Mouse (Mus musculus): ENCODE data around the gene Astn2. TPM values are rescaled to one million over a fixed set of nuclear protein-coding genes. Genes with fewer than 3 reads are reported as not detected.

The Astn2 gene
- polyA plus RNA-seq, 1 experiment: not detected

DNA sequence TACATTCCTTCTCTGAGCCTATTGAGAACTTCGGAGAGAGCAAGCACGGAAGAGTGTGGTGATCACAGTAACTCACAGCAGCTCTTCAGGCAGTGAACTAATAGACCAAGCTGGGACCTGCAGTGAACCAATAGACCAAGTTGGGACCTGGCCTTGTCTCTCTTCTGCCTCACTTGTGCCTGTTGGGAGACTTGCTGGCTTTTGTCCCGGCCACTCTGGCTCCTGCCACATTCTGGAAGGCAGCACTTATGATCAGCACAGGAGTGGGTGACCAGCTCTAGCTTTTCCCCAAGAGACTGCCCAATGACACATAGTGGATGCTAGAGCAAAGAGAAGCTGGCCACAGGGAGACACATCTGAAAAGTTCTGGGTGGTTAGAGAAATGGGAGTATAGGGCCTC, 597.1 kb downstream of the Astn2 start:
- Histone ChIP-seq H3K9me3 (no peaks in the 10 kb centered on the region), H3K27me3 (replicated peaks) (no peaks in the 10 kb centered on the region), H3K36me3 (replicated peaks; ENCODE audit: low read length) (no peaks in the 10 kb centered on the region), H3K4me3 (replicated peaks) (no peak overlapping the region), H3K4me1 (no peaks in the 10 kb centered on the region)
- no peak for TF ChIP-seq FLI1 (IDR thresholded peaks at IDR 0.05; ENCODE audit: low read length)
- no peak for TF ChIP-seq GATA1 (IDR thresholded peaks at IDR 0.05; ENCODE audit: borderline replicate concordance, low read length)

DNA sequence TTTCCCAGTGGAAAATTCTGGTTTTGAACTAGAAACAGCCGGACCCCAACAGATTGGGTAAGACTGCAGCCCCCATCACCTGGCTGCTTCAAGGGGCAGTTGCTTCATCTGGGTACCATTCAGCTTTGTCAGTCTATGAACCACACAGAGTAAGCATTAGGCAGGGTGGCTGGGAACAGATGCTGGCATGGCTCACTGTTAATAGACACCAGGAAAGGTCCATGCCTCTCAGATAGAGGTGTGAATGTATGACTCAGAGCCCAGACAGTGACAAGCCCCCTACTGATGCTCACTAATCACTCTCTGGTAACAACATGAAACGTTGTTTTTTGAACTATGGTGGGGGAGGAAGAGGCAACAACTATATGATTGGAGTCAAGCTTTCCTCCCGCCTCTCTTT, 603.2 kb downstream of the Astn2 start:
- no peak for TF ChIP-seq GATA1 (IDR thresholded peaks at IDR 0.05; ENCODE audit: borderline replicate concordance, low read length)
- no peak for TF ChIP-seq FLI1 (IDR thresholded peaks at IDR 0.05; ENCODE audit: low read length)
- Histone ChIP-seq H3K4me1 (no peaks in the 10 kb centered on the region), H3K4me3 (replicated peaks) (no peak overlapping the region), H3K27me3 (replicated peaks) (no peaks in the 10 kb centered on the region), H3K9me3 (no peaks in the 10 kb centered on the region), H3K36me3 (replicated peaks; ENCODE audit: low read length) (no peaks in the 10 kb centered on the region)

DNA sequence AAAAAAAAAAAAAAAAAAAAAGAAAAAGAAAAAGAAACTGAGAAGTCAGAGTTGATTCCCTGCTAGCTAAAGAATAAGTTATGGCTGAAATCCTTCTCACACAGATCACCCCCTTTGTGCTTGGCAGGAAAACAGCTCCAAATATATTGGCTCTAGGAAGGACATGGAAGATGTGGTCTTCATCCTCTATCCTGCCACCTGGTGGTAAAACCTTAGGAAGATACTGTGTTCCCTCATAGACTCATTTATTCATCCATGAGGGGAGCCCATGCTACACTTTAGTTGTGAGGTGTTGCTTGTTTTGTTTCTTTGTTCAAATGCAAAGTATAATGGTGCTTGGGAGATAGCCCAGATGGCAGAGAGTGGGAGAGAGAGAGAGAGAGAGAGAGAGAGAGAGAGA, 613.4 kb downstream of the Astn2 start:
- H3K36me3 ChIP-seq (replicated peaks; ENCODE audit: low read length): no peaks in the 10 kb centered on the region
- H3K4me1 ChIP-seq: no peaks in the 10 kb centered on the region
- no peaks in the 10 kb centered on the region for H3K27me3 ChIP-seq (replicated peaks)
- no peak overlapping the region for H3K4me3 ChIP-seq (replicated peaks)
- TF ChIP-seq GATA1 (IDR thresholded peaks at IDR 0.05; ENCODE audit: borderline replicate concordance, low read length) (no peak), FLI1 (IDR thresholded peaks at IDR 0.05; ENCODE audit: low read length) (no peak)
- H3K9me3 ChIP-seq: no peaks in the 10 kb centered on the region

DNA sequence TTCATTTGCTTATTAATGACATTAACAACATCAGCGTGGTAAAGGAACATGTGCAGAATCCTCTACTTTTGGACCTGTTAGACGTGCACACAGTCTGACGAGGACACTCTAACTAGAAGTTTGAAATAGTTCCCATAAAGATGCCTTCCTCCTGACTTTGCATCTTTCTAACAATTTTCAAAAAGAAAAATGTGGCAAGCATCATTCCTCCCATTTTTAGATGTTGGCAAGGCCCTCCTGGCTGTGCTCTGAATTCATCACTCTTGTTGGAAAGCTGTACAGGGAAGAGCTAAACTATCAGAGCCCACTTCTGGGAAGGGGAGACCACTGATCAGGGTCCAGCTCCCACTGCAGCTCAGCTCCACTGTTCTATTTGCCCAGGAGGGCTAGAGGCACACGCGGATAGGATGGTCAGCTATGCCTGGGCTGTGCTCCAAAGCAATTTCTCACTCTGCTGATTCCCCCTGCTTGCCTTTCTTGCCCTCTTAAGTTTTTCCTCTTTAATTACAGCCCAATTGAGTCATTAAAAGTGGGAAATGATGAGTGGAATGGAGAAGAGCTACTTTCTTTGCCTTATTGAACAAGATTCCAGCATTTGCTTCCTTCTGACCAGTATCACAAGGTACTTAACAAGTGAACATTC, 630.9 kb downstream of the Astn2 start:
- H3K9me3 ChIP-seq: peaks cover 3% of the 10 kb centered on the region; the same call in 1 of the 2 replicates

DNA sequence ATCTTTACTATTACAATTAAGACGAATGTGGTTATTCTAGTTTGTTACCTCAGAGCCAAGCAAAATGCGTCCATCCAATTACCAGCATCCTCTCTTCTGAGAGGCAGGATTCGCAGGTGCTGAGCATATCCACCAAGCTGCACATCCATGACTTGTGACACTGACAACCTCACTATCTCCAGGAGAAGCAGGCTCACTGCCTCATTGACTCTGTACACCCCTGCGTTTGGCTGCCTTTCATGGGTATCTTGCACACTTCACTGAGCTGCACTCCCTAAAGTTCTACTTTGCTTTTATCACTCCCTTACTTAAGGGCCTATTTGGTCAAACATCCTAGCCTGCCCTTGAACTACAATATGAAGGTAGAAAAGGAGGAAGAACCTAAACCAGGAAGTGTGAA, 633.5 kb downstream of the Astn2 start:
- TF ChIP-seq FLI1 (IDR thresholded peaks at IDR 0.05; ENCODE audit: low read length) (no peak), GATA1 (IDR thresholded peaks at IDR 0.05; ENCODE audit: borderline replicate concordance, low read length) (no peak)
- no peaks in the 10 kb centered on the region for H3K27me3 ChIP-seq (replicated peaks)

More for the DNA sequence above, 630.9 kb downstream of the Astn2 start:
- H3K36me3 ChIP-seq (replicated peaks; ENCODE audit: low read length): no peaks in the 10 kb centered on the region
- H3K27me3 ChIP-seq (replicated peaks): no peaks in the 10 kb centered on the region
- no peaks in the 10 kb centered on the region for H3K4me1 ChIP-seq
- TF ChIP-seq GATA1 (IDR thresholded peaks at IDR 0.05; ENCODE audit: borderline replicate concordance, low read length): no peak
- no peak for TF ChIP-seq FLI1 (IDR thresholded peaks at IDR 0.05; ENCODE audit: low read length)
- H3K4me3 ChIP-seq (replicated peaks): no peak overlapping the region

DNA sequence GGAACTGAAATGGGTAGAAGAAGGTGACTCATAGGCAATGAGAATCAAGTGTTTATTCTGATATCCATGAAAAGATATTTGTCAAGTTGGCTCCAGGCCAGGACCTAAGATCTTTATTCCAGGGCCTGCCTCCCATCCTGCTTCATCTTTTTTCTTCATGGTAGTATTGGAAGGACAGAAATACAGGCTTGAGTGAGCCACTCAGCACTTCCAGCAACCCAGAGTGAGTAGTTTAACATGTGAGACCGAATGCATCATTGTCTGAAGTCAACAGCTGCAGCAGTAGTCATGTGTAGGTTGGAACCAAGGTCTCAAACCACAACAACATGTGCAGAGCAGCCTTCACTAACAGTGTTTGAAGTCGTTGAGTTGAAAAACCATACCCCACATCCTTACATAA, 636.5 kb downstream of the Astn2 start:
- TF ChIP-seq GATA1 (IDR thresholded peaks at IDR 0.05; ENCODE audit: borderline replicate concordance, low read length): no peak
- no peak for TF ChIP-seq FLI1 (IDR thresholded peaks at IDR 0.05; ENCODE audit: low read length)
- H3K4me3 ChIP-seq (replicated peaks): no peak overlapping the region
- H3K36me3 ChIP-seq (replicated peaks; ENCODE audit: low read length): no peaks in the 10 kb centered on the region
- H3K27me3 ChIP-seq (replicated peaks): no peaks in the 10 kb centered on the region
- no peaks in the 10 kb centered on the region for H3K4me1 ChIP-seq
- no peaks in the 10 kb centered on the region; the same call in 1 of the 2 replicates for H3K9me3 ChIP-seq

More for the DNA sequence above, 633.5 kb downstream of the Astn2 start:
- Histone ChIP-seq H3K4me3 (replicated peaks) (no peak overlapping the region), H3K9me3 (peaks cover 3% of the 10 kb centered on the region; the same call in 1 of the 2 replicates), H3K4me1 (no peaks in the 10 kb centered on the region), H3K36me3 (replicated peaks; ENCODE audit: low read length) (no peaks in the 10 kb centered on the region)

DNA sequence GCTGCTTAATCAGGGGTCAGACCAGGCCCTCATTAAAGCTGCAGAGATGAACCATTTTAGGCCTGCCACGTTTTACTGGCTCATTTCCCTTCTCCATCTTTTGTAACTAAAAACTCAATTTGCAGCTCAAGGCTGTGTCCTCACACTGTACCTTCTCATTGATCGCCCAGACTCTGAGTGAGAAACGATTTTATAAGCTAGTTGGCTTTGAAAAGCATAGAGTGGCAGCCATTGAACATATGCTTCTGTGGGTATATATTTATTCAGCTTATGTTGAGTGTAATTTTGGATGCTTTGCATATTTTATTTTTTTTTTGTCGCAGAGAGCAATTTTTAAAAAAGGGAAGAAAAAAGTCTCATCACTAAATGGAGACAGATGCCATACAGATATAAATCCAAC, 637.0 kb downstream of the Astn2 start:
- H3K27me3 ChIP-seq (replicated peaks): no peaks in the 10 kb centered on the region
- H3K4me1 ChIP-seq: no peaks in the 10 kb centered on the region
- no peak for TF ChIP-seq GATA1 (IDR thresholded peaks at IDR 0.05; ENCODE audit: borderline replicate concordance, low read length)
- no peak for TF ChIP-seq FLI1 (IDR thresholded peaks at IDR 0.05; ENCODE audit: low read length)
- H3K4me3 ChIP-seq (replicated peaks): no peak overlapping the region
- H3K36me3 ChIP-seq (replicated peaks; ENCODE audit: low read length): no peaks in the 10 kb centered on the region
- H3K9me3 ChIP-seq: no peaks in the 10 kb centered on the region

DNA sequence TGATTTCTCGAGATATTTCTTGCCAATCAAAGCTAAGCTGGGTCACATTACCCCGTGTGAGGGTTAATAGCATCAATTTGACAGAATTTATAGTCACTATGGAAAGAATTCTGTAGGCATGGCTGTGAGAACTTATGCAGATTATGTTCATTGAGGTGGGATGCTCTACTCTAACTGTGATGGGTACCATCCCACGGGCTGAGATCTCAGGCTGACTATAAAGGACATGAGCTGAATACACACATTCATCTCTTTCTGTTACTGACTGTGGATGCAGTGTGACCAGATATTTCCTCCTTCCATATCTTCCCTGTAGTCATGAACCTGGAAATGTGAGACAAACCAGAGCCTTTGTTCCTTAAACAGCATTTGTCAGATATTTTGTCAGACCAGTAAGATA, 639.1 kb downstream of the Astn2 start:
- H3K9me3 ChIP-seq: no peaks in the 10 kb centered on the region
- H3K4me1 ChIP-seq: no peaks in the 10 kb centered on the region
- H3K27me3 ChIP-seq (replicated peaks): no peaks in the 10 kb centered on the region
- H3K36me3 ChIP-seq (replicated peaks; ENCODE audit: low read length): no peaks in the 10 kb centered on the region
- H3K4me3 ChIP-seq (replicated peaks): no peak overlapping the region
- TF ChIP-seq FLI1 (IDR thresholded peaks at IDR 0.05; ENCODE audit: low read length) (no peak), GATA1 (IDR thresholded peaks at IDR 0.05; ENCODE audit: borderline replicate concordance, low read length) (no peak)

DNA sequence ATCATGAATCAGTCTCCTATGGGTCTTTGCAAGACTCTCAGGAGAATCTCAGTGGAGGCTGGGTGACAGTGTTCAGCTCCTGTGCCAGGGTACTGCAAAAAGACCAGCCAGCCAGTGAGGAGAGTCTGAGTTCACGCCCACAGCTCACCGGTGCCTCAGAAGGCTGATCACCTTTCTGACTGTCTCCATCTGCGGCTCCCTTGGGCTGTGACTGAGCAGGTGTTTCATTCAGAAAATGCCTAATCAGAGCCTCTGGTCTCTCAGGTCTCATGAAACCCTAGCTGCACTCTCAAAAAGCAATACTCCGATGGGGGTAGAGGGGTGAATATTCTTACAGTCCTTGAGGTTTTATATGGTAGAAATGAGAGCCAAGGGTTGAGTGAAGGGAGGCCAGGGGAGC, 640.1 kb downstream of the Astn2 start:
- no peaks in the 10 kb centered on the region for H3K4me1 ChIP-seq
- no peak for TF ChIP-seq FLI1 (IDR thresholded peaks at IDR 0.05; ENCODE audit: low read length)
- TF ChIP-seq GATA1 (IDR thresholded peaks at IDR 0.05; ENCODE audit: borderline replicate concordance, low read length): no peak
- no peak overlapping the region for H3K4me3 ChIP-seq (replicated peaks)
- H3K36me3 ChIP-seq (replicated peaks; ENCODE audit: low read length): no peaks in the 10 kb centered on the region
- H3K27me3 ChIP-seq (replicated peaks): no peaks in the 10 kb centered on the region
- no peaks in the 10 kb centered on the region for H3K9me3 ChIP-seq

DNA sequence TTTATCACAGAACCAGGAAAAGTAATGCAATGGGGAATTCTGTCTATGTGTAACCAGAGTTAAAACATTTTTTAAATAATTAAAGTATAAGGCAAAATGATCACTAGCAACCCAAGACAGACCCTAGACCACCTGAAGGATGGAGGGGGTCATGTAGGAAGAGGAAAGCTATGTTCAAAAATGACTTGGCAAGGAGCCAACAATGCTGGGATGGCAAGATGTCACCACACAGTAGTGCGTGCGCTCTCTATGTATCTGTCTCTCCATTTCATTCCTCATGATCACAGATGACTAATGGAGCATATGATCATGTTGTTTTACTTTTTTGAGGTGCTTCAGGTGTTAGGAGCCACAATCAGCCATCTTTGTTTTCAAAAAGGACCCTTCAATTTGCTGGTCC, 640.6 kb downstream of the Astn2 start:
- Histone ChIP-seq H3K9me3 (no peaks in the 10 kb centered on the region), H3K36me3 (replicated peaks; ENCODE audit: low read length) (no peaks in the 10 kb centered on the region)

More for the DNA sequence above, 640.6 kb downstream of the Astn2 start:
- Histone ChIP-seq H3K4me3 (replicated peaks) (no peak overlapping the region), H3K27me3 (replicated peaks) (no peaks in the 10 kb centered on the region), H3K4me1 (no peaks in the 10 kb centered on the region)
- TF ChIP-seq GATA1 (IDR thresholded peaks at IDR 0.05; ENCODE audit: borderline replicate concordance, low read length) (no peak), FLI1 (IDR thresholded peaks at IDR 0.05; ENCODE audit: low read length) (no peak)
